Mouse (Mus musculus): ENCODE data around the gene Hnrnpul2.

The Hnrnpul2 gene

GRCm38 (mm10) chr19:8819596-8820423, at the start of gene Hnrnpul2:
Gene Hnrnpul2, plus strand, starts transcription at chr19:8820010.
- DNase-seq, result peak; percentile 99

GRCm38 (mm10) chr19:8770567-8771270, 49.1 kb upstream of the Hnrnpul2 start, which contains the start of gene Tmem223:
Gene Tmem223, plus strand, starts transcription at chr19:8770996.
- DNase-seq, result peak; percentile 82 to 84

GRCm38 (mm10) chr19:8772996-8773395, 46.8 kb upstream of the Hnrnpul2 start:
- DNase-seq, result no peak

GRCm38 (mm10) chr19:8773409-8773808, 46.4 kb upstream of the Hnrnpul2 start:
- no peak for DNase-seq

- peak; percentile 96 to 98 for DNase-seq
Observed at GRCm38 (mm10) chr19:8774086-8774835, 45.5 kb upstream of the Hnrnpul2 start, which contains the start of gene Tmem179b. Gene Tmem179b, minus strand, starts transcription at chr19:8774467.

- DNase-seq, result peak in 1 of 2 experiments; percentile 30
Observed at GRCm38 (mm10) chr19:8774951-8775421, 44.8 kb upstream of the Hnrnpul2 start.

GRCm38 (mm10) chr19:8786008-8786781, 33.6 kb upstream of the Hnrnpul2 start, which contains the start of gene Taf6l:
Gene Taf6l, minus strand, starts transcription at chr19:8786417.
- peak; percentile 88 to 97 for DNase-seq

GRCm38 (mm10) chr19:8788521-8788920, 31.3 kb upstream of the Hnrnpul2 start:
- peak in 1 of 2 experiments; percentile 30 for DNase-seq

GRCm38 (mm10) chr19:8789171-8789570, 30.6 kb upstream of the Hnrnpul2 start:
- DNase-seq, result no peak

- DNase-seq, result no peak
Observed at GRCm38 (mm10) chr19:8790171-8790570, 29.6 kb upstream of the Hnrnpul2 start.

GRCm38 (mm10) chr19:8798264-8798946, 21.4 kb upstream of the Hnrnpul2 start, which contains the start of gene Polr2g:
Gene Polr2g, minus strand, starts transcription at chr19:8798577.
- DNase-seq, result peak; percentile 88 to 91

GRCm38 (mm10) chr19:8798947-8799315, 20.9 kb upstream of the Hnrnpul2 start:
- DNase-seq, result no peak

- peak; percentile 91 to 98 for DNase-seq
Observed at GRCm38 (mm10) chr19:8802130-8802821, 17.5 kb upstream of the Hnrnpul2 start, which contains the start of gene Zbtb3. Gene Zbtb3, plus strand, starts transcription at chr19:8802555.

GRCm38 (mm10) chr19:8803204-8803780, 16.5 kb upstream of the Hnrnpul2 start:
- no peak for DNase-seq

- no peak for DNase-seq
Observed at GRCm38 (mm10) chr19:8803879-8804660, 15.7 kb upstream of the Hnrnpul2 start.

- DNase-seq, result no peak
Observed at GRCm38 (mm10) chr19:8806810-8807209, 13.0 kb upstream of the Hnrnpul2 start.

GRCm38 (mm10) chr19:8815812-8816211, 4.0 kb upstream of the Hnrnpul2 start:
- no peak for DNase-seq

GRCm38 (mm10) chr19:8817001-8817400, 2.8 kb upstream of the Hnrnpul2 start:
- DNase-seq, result no peak

- peak in 1 of 2 experiments; percentile 32 for DNase-seq
Observed at GRCm38 (mm10) chr19:8818301-8818798, 1.5 kb upstream of the Hnrnpul2 start.
